Mouse (Mus musculus): ENCODE measurements around the gene Cfap46.

GRCm38 (mm10) chr7:139683706-139684552 is at the start of gene Cfap46:
- no peak for TF ChIP-seq CTCF (IDR thresholded peaks at IDR 0.05; ENCODE audit: extremely low read depth, insufficient read depth, insufficient read length, insufficient replicate concordance)
- TF ChIP-seq POLR2A (IDR thresholded peaks at IDR 0.05; ENCODE audit: low read depth, low read length), result no peak
